Mouse (Mus musculus): ENCODE measurements at regions not wholly inside any gene's neighbourhood (a gene's known extent, or its start where the extent isn't known, plus 50 kb on each side); places are given as distances from the start of the nearest gene placed in this dataset.

- no peak overlapping the region for H3K27ac ChIP-seq (ENCODE audit: low read depth, low read length)
- no peak for ATAC-seq
These were observed 638.5 kb upstream of the Nrp1 start for GRCm38 (mm10) chr8:127719881-127720280.

GRCm38 (mm10) chr8:127720593-127721290 lies 637.7 kb upstream of the Nrp1 start:
- H3K4me2 ChIP-seq (ENCODE audit: low read depth): no peak overlapping the region
- H3K9me3 ChIP-seq (ENCODE audit: low read length): no peaks in the 10 kb centered on the region
- H3K27me3 ChIP-seq (ENCODE audit: insufficient read depth, low read length): no peaks in the 10 kb centered on the region
- ATAC-seq (no peak), DNase-seq (no peak)
- 26% methylated on average over 6 of the region's 6 CpGs for WGBS
- TF ChIP-seq CTCF (IDR thresholded peaks at IDR 0.05; ENCODE audit: low read depth): no peak
- no peak overlapping the region for H3K4me3 ChIP-seq (ENCODE audit: low read depth, low read length)
- peaks cover 6% of the 10 kb centered on the region; the same call in 1 of the 2 replicates for H3K4me1 ChIP-seq (ENCODE audit: insufficient read depth)
- H3K36me3 ChIP-seq (ENCODE audit: insufficient read depth): no peaks in the 10 kb centered on the region
- H3K9ac ChIP-seq: no peak overlapping the region
- no peak overlapping the region for H3K27ac ChIP-seq (ENCODE audit: low read depth, low read length)

More at GRCm38 (mm10) chr8:127719881-127720280, 638.5 kb upstream of the Nrp1 start:
- H3K4me2 ChIP-seq (ENCODE audit: low read depth): no peak overlapping the region
- peaks cover 6% of the 10 kb centered on the region; the same call in 1 of the 2 replicates for H3K4me1 ChIP-seq (ENCODE audit: insufficient read depth)
- TF ChIP-seq CTCF (IDR thresholded peaks at IDR 0.05; ENCODE audit: low read depth): no peak
- DNase-seq: no peak
- H3K27me3 ChIP-seq (ENCODE audit: insufficient read depth, low read length): no peaks in the 10 kb centered on the region
- no peaks in the 10 kb centered on the region for H3K36me3 ChIP-seq (ENCODE audit: insufficient read depth)
- H3K4me3 ChIP-seq (ENCODE audit: low read depth, low read length): no peak overlapping the region
- H3K9me3 ChIP-seq (ENCODE audit: low read length): no peaks in the 10 kb centered on the region
- WGBS: 32% methylated on average over 6 of the region's 6 CpGs
- H3K9ac ChIP-seq: no peak overlapping the region

DNA sequence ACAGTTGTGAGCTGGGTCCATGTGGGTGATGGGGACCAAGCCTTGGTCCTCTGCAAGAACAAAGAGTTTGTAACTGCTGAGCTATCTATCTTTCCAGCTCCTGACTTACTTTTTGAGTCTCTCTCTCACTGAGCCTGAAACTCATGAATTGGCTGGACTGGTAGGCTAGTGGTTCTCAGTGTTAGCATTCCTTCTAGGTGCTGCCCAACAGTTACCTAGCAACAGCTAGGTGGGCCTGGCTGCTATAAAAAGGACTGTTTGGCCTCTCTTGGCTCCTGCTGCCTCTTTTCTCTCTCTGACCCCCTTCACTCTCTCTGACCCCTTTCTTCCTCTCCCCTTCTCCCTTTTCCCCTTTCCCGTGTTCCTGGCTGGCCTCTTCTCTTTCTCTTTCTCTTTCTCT lies 636.8 kb upstream of the Nrp1 start:
- TF ChIP-seq CTCF (IDR thresholded peaks at IDR 0.05; ENCODE audit: low read depth): no peak
- Histone ChIP-seq H3K36me3 (ENCODE audit: insufficient read depth) (no peaks in the 10 kb centered on the region), H3K4me1 (ENCODE audit: insufficient read depth) (peaks cover 6% of the 10 kb centered on the region; the same call in 1 of the 2 replicates), H3K27ac (ENCODE audit: low read depth, low read length) (no peak overlapping the region), H3K4me3 (ENCODE audit: low read depth, low read length) (no peak overlapping the region), H3K27me3 (ENCODE audit: insufficient read depth, low read length) (no peaks in the 10 kb centered on the region), H3K9me3 (ENCODE audit: low read length) (no peaks in the 10 kb centered on the region), H3K9ac (no peak overlapping the region), H3K4me2 (ENCODE audit: low read depth) (no peak overlapping the region)
- ATAC-seq: no peak
- no peak for DNase-seq
- WGBS: 20% methylated on average over 1 of the region's 1 CpGs

DNA sequence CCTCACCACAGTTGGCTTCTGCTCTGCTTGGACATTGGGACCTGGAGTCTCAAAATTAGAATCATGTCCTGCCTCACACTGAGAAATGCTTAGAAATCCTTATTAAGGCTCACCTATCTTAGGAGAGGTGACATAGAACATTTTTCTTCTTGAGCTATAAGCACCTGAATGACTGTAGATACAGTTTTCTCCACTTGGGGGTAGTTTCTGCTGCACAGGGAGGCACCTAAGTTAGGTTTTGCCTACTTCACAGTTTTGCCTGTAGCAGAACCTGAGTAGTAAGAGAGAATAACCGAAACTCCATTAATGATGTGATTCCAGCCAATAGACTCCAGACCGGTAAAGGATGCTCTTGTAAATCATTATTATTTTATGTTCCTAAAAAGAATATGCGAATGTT lies 624.3 kb upstream of the Nrp1 start:
- 93% methylated on average over 3 of the region's 3 CpGs for WGBS
- peak; percentile 46; the same call in 1 of the 2 replicates for TF ChIP-seq CTCF (IDR thresholded peaks at IDR 0.05; ENCODE audit: low read depth)
- Histone ChIP-seq H3K4me3 (ENCODE audit: low read depth, low read length) (no peak overlapping the region), H3K9me3 (ENCODE audit: low read length) (no peaks in the 10 kb centered on the region), H3K27ac (ENCODE audit: low read depth, low read length) (no peak overlapping the region), H3K9ac (no peak overlapping the region), H3K4me2 (ENCODE audit: low read depth) (no peak overlapping the region), H3K4me1 (ENCODE audit: insufficient read depth) (no peaks in the 10 kb centered on the region), H3K36me3 (ENCODE audit: insufficient read depth) (no peaks in the 10 kb centered on the region), H3K27me3 (ENCODE audit: insufficient read depth, low read length) (no peaks in the 10 kb centered on the region)
- DNase-seq (no peak), ATAC-seq (no peak)

- H3K36me3 ChIP-seq (ENCODE audit: insufficient read depth): no peaks in the 10 kb centered on the region
- no peak overlapping the region for H3K4me2 ChIP-seq (ENCODE audit: low read depth)
- no peaks in the 10 kb centered on the region for H3K4me1 ChIP-seq (ENCODE audit: insufficient read depth)
- ATAC-seq (no peak; the same call in 1 of the 2 replicates), DNase-seq (no peak)
- TF ChIP-seq CTCF (IDR thresholded peaks at IDR 0.05; ENCODE audit: low read depth): no peak
- no peak overlapping the region for H3K9ac ChIP-seq
- H3K27ac ChIP-seq (ENCODE audit: low read depth, low read length): no peak overlapping the region
- H3K27me3 ChIP-seq (ENCODE audit: insufficient read depth, low read length): no peaks in the 10 kb centered on the region
- H3K4me3 ChIP-seq (ENCODE audit: low read depth, low read length): no peak overlapping the region
- H3K9me3 ChIP-seq (ENCODE audit: low read length): no peaks in the 10 kb centered on the region
- 20% methylated on average over 6 of the region's 6 CpGs for WGBS
These were observed 616.2 kb upstream of the Nrp1 start for GRCm38 (mm10) chr8:127742236-127742635.

DNA sequence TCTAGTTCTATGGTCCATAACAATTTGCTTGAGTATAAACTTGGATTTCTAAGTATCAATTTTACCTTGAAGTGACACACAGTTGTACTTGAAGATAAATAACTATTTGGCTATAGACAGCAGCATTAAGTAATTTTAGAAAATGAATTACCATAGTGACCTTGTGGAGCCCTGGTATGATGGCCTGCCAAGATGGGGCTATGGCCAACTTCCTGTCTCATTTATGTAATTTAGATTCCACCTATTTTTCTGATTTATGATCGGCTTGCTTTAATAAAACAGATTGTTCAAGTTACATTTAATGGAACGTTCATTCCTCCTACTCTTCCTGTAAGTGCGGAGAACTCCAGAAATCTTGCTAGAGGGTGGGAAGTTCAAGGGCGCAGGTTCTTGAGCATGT lies 613.2 kb upstream of the Nrp1 start:
- H3K4me2 ChIP-seq (ENCODE audit: low read depth): no peak overlapping the region
- no peaks in the 10 kb centered on the region for H3K4me1 ChIP-seq (ENCODE audit: insufficient read depth)
- H3K36me3 ChIP-seq (ENCODE audit: insufficient read depth): no peaks in the 10 kb centered on the region
- H3K27ac ChIP-seq (ENCODE audit: low read depth, low read length): no peak overlapping the region
- no peaks in the 10 kb centered on the region for H3K27me3 ChIP-seq (ENCODE audit: insufficient read depth, low read length)
- ATAC-seq (no peak), DNase-seq (no peak)
- TF ChIP-seq CTCF (IDR thresholded peaks at IDR 0.05; ENCODE audit: low read depth): no peak
- H3K9ac ChIP-seq: no peak overlapping the region
- H3K9me3 ChIP-seq (ENCODE audit: low read length): no peaks in the 10 kb centered on the region
- 96% methylated on average over 4 of the region's 4 CpGs for WGBS
- no peak overlapping the region for H3K4me3 ChIP-seq (ENCODE audit: low read depth, low read length)

DNA sequence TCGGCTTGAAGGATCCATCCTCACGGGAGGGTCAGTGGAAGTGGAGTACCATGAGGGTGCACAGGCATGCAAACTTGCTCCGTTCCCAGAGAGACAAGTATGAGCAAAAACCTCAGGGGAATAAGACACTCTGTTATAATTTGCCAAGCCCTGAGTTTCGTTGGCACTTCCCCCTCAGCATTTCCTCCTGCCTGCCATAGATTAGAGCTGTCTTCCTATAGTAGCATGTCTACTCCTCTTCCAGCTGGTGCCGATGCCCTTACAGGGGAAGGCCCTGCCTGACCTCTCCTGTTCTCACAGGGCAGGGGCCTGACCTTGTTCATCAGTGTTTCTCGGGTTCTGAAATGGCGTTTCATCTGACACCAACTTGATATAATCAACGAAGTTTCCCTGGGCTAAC lies 611.9 kb upstream of the Nrp1 start:
- no peak overlapping the region for H3K4me3 ChIP-seq (ENCODE audit: low read depth, low read length)
- H3K36me3 ChIP-seq (ENCODE audit: insufficient read depth): no peaks in the 10 kb centered on the region
- WGBS: 75% methylated on average over 8 of the region's 8 CpGs
- no peak overlapping the region for H3K27ac ChIP-seq (ENCODE audit: low read depth, low read length)
- H3K27me3 ChIP-seq (ENCODE audit: insufficient read depth, low read length): no peaks in the 10 kb centered on the region
- H3K9me3 ChIP-seq (ENCODE audit: low read length): no peaks in the 10 kb centered on the region
- DNase-seq: no peak
- no peaks in the 10 kb centered on the region for H3K4me1 ChIP-seq (ENCODE audit: insufficient read depth)
- no peak overlapping the region for H3K4me2 ChIP-seq (ENCODE audit: low read depth)
- TF ChIP-seq CTCF (IDR thresholded peaks at IDR 0.05; ENCODE audit: low read depth): no peak
- H3K9ac ChIP-seq: no peak overlapping the region
- no peak for ATAC-seq
